In the genomic region with DNA sequence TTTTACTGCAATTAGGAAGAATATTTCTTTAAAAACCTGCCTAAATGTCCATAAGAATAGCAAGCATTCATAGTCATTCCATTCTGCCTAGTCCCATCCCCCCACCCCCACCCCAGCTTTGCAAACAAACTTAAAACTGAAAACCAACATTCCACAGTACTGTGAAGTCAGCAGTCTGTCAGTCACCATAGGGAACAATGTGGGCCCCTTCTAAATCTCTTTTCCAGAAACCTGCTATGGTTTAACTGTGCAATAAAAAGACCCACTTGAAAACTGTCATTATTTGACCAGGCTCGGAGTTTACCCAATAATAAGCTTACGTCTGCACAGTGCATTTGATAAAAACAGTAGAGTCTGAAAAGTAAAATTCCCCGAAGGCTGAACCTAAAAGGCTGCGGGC, we compare ENCODE assay signal across 24 mouse cellular contexts. TPM values are rescaled to one million over a fixed set of nuclear protein-coding genes. Genes with fewer than 3 reads are reported as not detected.
DNase-seq lines count a peak whose midpoint lies in the region; ATAC-seq and TF ChIP-seq lines count a peak whose summit lies in the region.
"Had no signal": no experiment of that assay in that cellular context is flagged by ENCODE, and none has a peak within 500 bp of the region (broad histone marks: within the 10 kb centered on the region; RNA-seq: fewer than 3 reads in every experiment).

No protein-coding gene starts in this region.

- H3K4me2 ChIP-seq in embryonic facial prominence, embryonic 12.5 days (replicated peaks): no peak overlapping the region
- H3K4me2 ChIP-seq in lung, embryonic 14.5 days: no peak overlapping the region
- no peak overlapping the region for H3K4me2 ChIP-seq in limb, embryonic 11.5 days (ENCODE audit: low read depth, severe bottlenecking)
- H3K4me2 ChIP-seq: heart, embryonic 13.5 days had no signal

- H3K4me1 ChIP-seq in embryonic facial prominence, embryonic 12.5 days: 0 out of 2 replicates have a peak, but pooled peaks cover 4% of the 10 kb centered on the region
- peaks cover 6% of the 10 kb centered on the region for H3K4me1 ChIP-seq in embryonic facial prominence, embryonic 10.5 days
- no peaks in the 10 kb centered on the region for H3K4me1 ChIP-seq in lung, embryonic 14.5 days (ENCODE audit: insufficient read depth)
- no peaks in the 10 kb centered on the region for H3K4me1 ChIP-seq in limb, embryonic 11.5 days (ENCODE audit: control insufficient read depth, insufficient read depth, low read length)
- H3K4me1 ChIP-seq: heart, embryonic 13.5 days had no signal

- DNase-seq in embryonic facial prominence, embryonic 10.5 days (ENCODE audit: low spot score): no peak
- peak; percentile 40 for DNase-seq in lung, embryonic 14.5 days
- no peak for DNase-seq in lung, adult 18-20 months
- DNase-seq in embryo, embryonic 10 days (ENCODE audit: low spot score): peak; percentile 6
- no peak for DNase-seq in limb, embryonic 11.5 days (ENCODE audit: low spot score)
- no peak for DNase-seq in adrenal gland, adult 8-10 months
- DNase-seq: adrenal gland, postnatal 14 days; cerebellum, adult 2 months; heart, adult 11 months; heart, postnatal 4 days; lung, adult 2 months; thymus, postnatal 4 days had no signal

- no peaks in the 10 kb centered on the region for H3K36me3 ChIP-seq in embryonic facial prominence, embryonic 12.5 days
- no peaks in the 10 kb centered on the region for H3K36me3 ChIP-seq in embryonic facial prominence, embryonic 10.5 days (replicated peaks)
- no peaks in the 10 kb centered on the region for H3K36me3 ChIP-seq in lung, embryonic 14.5 days (ENCODE audit: insufficient read depth)
- no peaks in the 10 kb centered on the region for H3K36me3 ChIP-seq in limb, embryonic 11.5 days (ENCODE audit: control insufficient read depth, insufficient read depth, low read length)
- H3K36me3 ChIP-seq: heart, embryonic 13.5 days had no signal

- peak; percentile 47; the same call in 1 of the 2 replicates for ATAC-seq in embryonic facial prominence, embryonic 12.5 days (ENCODE audit: insufficient number of reproducible peaks, insufficient read depth, low FRiP score, low TSS enrichment)
- ATAC-seq in lung, embryonic 14.5 days (ENCODE audit: insufficient read depth): peak; percentile 94; the same call in 1 of the 2 replicates
- peak; percentile 76; the same call in 1 of the 2 replicates for ATAC-seq in limb, embryonic 11.5 days (ENCODE audit: insufficient number of reproducible peaks, low FRiP score, low TSS enrichment, low read depth)
- no peak for ATAC-seq in granulocyte monocyte progenitor cell, adult 5-6 weeks (replicated peaks; ENCODE audit: poor library complexity, severe bottlenecking)
- ATAC-seq: forebrain, embryonic 16.5 days; hindbrain, embryonic 16.5 days; intestine, postnatal 0 days had no signal

- H3K27ac ChIP-seq in embryonic facial prominence, embryonic 12.5 days: no peak overlapping the region
- H3K27ac ChIP-seq in embryonic facial prominence, embryonic 10.5 days (replicated peaks): no peak overlapping the region
- H3K27ac ChIP-seq in lung, embryonic 14.5 days (ENCODE audit: low read depth): peak overlapping the region; percentile 65; the same call in 1 of the 2 replicates
- H3K27ac ChIP-seq in limb, embryonic 11.5 days (replicated peaks; ENCODE audit: low read depth, low read length): peak overlapping the region; percentile 55; the same call in 1 of the 2 replicates
- H3K27ac ChIP-seq: heart, embryonic 13.5 days had no signal

- no peak overlapping the region for H3K9ac ChIP-seq in embryonic facial prominence, embryonic 12.5 days
- H3K9ac ChIP-seq in lung, embryonic 14.5 days: no peak overlapping the region
- H3K9ac ChIP-seq in limb, embryonic 11.5 days (ENCODE audit: low read length): no peak overlapping the region
- H3K9ac ChIP-seq: heart, embryonic 13.5 days had no signal

- 47% methylated on average over 4 of the region's 4 CpGs for WGBS in embryonic facial prominence, embryonic 12.5 days
- WGBS in embryonic facial prominence, embryonic 10.5 days: 59% methylated on average over 4 of the region's 4 CpGs
- 50% methylated on average over 4 of the region's 4 CpGs for WGBS in lung, embryonic 14.5 days
- 40% methylated on average over 4 of the region's 4 CpGs for WGBS in limb, embryonic 11.5 days

- H3K9me3 ChIP-seq in embryonic facial prominence, embryonic 12.5 days: no peaks in the 10 kb centered on the region
- H3K9me3 ChIP-seq in embryonic facial prominence, embryonic 10.5 days: no peaks in the 10 kb centered on the region
- H3K9me3 ChIP-seq in lung, embryonic 14.5 days (ENCODE audit: low read depth, low read length): no peaks in the 10 kb centered on the region
- H3K9me3 ChIP-seq in limb, embryonic 11.5 days (ENCODE audit: control insufficient read depth, low read length): no peaks in the 10 kb centered on the region
- H3K9me3 ChIP-seq: heart, embryonic 13.5 days had no signal

- TF ChIP-seq CTCF in lung, embryonic 14.5 days (IDR thresholded peaks at IDR 0.05; ENCODE audit: low read depth): no peak

- H3K4me3 ChIP-seq in embryonic facial prominence, embryonic 12.5 days: no peak overlapping the region
- H3K4me3 ChIP-seq in embryonic facial prominence, embryonic 10.5 days: no peak overlapping the region
- no peak overlapping the region for H3K4me3 ChIP-seq in lung, embryonic 14.5 days (ENCODE audit: low read depth, low read length)
- no peak overlapping the region for H3K4me3 ChIP-seq in limb, embryonic 11.5 days (ENCODE audit: low read depth, low read length)
- H3K4me3 ChIP-seq: erythroblast, embryonic 14.5 days; heart, embryonic 13.5 days had no signal

- no peaks in the 10 kb centered on the region for H3K27me3 ChIP-seq in embryonic facial prominence, embryonic 12.5 days
- H3K27me3 ChIP-seq in embryonic facial prominence, embryonic 10.5 days (replicated peaks; ENCODE audit: low read depth, poor library complexity, severe bottlenecking): no peaks in the 10 kb centered on the region
- no peaks in the 10 kb centered on the region for H3K27me3 ChIP-seq in lung, embryonic 14.5 days (ENCODE audit: insufficient read depth, low read length)
- no peaks in the 10 kb centered on the region for H3K27me3 ChIP-seq in limb, embryonic 11.5 days (ENCODE audit: control insufficient read depth, insufficient read depth, low read length)
- H3K27me3 ChIP-seq: heart, embryonic 13.5 days had no signal

RNA-seq across cellular contexts. Expression of a gene that starts 9.9 kb away (rescaled TPM):
- not detected in 2 replicates for polyA plus RNA-seq in embryonic facial prominence, embryonic 12.5 days (2016; fragmentation: Nextera tagmentation; extraction: Ambion mirVana)
- not detected in 2 replicates for polyA plus RNA-seq in embryonic facial prominence, embryonic 10.5 days (2016; fragmentation: Nextera tagmentation; extraction: Ambion mirVana)
- polyA plus RNA-seq in lung, embryonic 14.5 days (2014; fragmentation: Nextera tagmentation; extraction: Ambion mirVana): not detected in 2 replicates
- polyA plus RNA-seq in limb, embryonic 11.5 days (2014; fragmentation: Nextera tagmentation; extraction: Ambion mirVana): not detected in 2 replicates
- not detected in 2 replicates for total RNA-seq in granulocyte monocyte progenitor cell, adult 5-6 weeks (2014; fragmentation: Nextera tagmentation)
- not detected in 2 replicates for total RNA-seq in granulocyte monocyte progenitor cell, adult 5-6 weeks (2017)
- total RNA-seq in adrenal gland, adult 8-10 months (2022): not detected
- total RNA-seq: adrenal gland, postnatal 14 days; common myeloid progenitor, adult 5-6 weeks; liver, adult 2 months; megakaryocyte-erythroid progenitor cell, adult 5-6 weeks; MEL had no signal
- polyA plus RNA-seq: cerebellum, adult 2 months; erythroblast, embryonic 14.5 days; forebrain, embryonic 16.5 days; heart, embryonic 13.5 days; hindbrain, embryonic 16.5 days; intestine, postnatal 0 days; liver, adult 2 months; lung, adult 2 months; neural tube, embryonic 14.5 days had no signal

Comparison
In these comparisons a context has a peak if more than half of its experiments do, and no peak if none do; other contexts are left out.
1. DNase-seq: peak in lung, embryonic 14.5 days (single experiment) and embryo, embryonic 10 days (single experiment); none in embryonic facial prominence, embryonic 10.5 days (single experiment), lung, adult 18-20 months (0 of 2), limb, embryonic 11.5 days (single experiment) and adrenal gland, adult 8-10 months (single experiment).
2. H3K27ac ChIP-seq: peak in lung, embryonic 14.5 days (single experiment) and limb, embryonic 11.5 days (single experiment); none in embryonic facial prominence, embryonic 12.5 days (single experiment) and embryonic facial prominence, embryonic 10.5 days (single experiment).